Mouse (Mus musculus): Measurements from ENCODE around the gene Fam20a. TPM values are rescaled to one million over a fixed set of nuclear protein-coding genes. Genes with fewer than 3 reads are reported as not detected.

The Fam20a gene
- polyA plus RNA-seq, 1 experiment from 2014 or later = 1.2 TPM

DNA sequence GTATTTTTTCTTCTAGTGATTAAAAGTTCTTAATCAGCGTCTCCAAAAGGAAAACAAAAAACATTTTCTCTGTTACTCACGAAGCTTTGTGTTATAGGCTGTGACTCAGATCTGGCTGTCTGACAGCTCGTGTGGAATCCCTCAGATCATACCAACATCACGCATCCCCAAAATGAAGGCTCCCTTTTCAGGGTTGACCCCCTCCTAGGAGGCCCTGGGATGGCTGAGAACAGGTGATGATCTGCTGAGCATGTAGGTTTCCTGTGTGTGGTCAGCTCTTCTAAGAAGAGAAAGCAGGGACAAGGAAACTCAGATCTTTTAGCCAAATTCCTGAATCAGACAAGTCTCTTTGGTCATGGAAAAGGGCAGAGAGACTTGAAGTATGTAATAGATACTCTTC is 23.1 kb upstream of the Fam20a start:
- no peak overlapping the region for H3K27ac ChIP-seq (ENCODE audit: low read length)
- H3K9ac ChIP-seq (replicated peaks; ENCODE audit: low read depth, low read length) = no peak overlapping the region
- WGBS = 80% methylated on average over 4 of the region's 4 CpGs
- no peaks in the 10 kb centered on the region for H3K4me1 ChIP-seq (ENCODE audit: control insufficient read depth, insufficient read depth, low read length)
- H3K27me3 ChIP-seq (ENCODE audit: control insufficient read depth, insufficient read depth, low read length) = no peaks in the 10 kb centered on the region
- no peak overlapping the region for H3K4me3 ChIP-seq (ENCODE audit: low read depth, low read length)
- H3K36me3 ChIP-seq (ENCODE audit: control insufficient read depth, insufficient read depth, low read length) = no peaks in the 10 kb centered on the region
- H3K9me3 ChIP-seq (ENCODE audit: control insufficient read depth, low read depth, low read length) = no peaks in the 10 kb centered on the region
- no peak for ATAC-seq (ENCODE audit: insufficient number of reproducible peaks, insufficient read depth, low FRiP score, low read depth)
- H3K4me2 ChIP-seq (replicated peaks; ENCODE audit: low read depth, low read length) = no peak overlapping the region

DNA sequence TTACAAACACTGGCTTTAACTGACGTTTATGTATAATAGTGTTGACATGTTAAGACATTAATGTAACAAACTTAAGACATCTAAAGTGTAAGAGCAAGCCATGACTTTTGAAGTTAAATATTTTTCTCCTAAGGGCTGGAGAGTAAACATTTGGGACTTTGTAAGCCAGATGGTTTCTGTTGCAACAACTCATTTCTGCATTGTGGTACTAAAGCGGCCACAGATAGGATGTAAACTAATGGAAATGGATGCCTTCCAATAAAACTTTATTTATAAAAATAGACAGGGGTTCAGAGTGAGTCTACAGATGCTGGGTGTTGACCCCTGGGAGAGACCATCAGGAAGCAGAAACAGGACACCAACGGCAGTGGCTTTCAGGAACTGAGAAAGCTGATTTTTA is 15.9 kb upstream of the Fam20a start:
- H3K27me3 ChIP-seq (ENCODE audit: control insufficient read depth, insufficient read depth, low read length) = no peaks in the 10 kb centered on the region
- no peak overlapping the region for H3K27ac ChIP-seq (ENCODE audit: low read length)
- no peak overlapping the region for H3K4me3 ChIP-seq (ENCODE audit: low read depth, low read length)
- H3K36me3 ChIP-seq (ENCODE audit: control insufficient read depth, insufficient read depth, low read length) = no peaks in the 10 kb centered on the region
- H3K4me2 ChIP-seq (replicated peaks; ENCODE audit: low read depth, low read length) = no peak overlapping the region
- ATAC-seq (ENCODE audit: insufficient number of reproducible peaks, insufficient read depth, low FRiP score, low read depth) = no peak
- no peaks in the 10 kb centered on the region for H3K4me1 ChIP-seq (ENCODE audit: control insufficient read depth, insufficient read depth, low read length)
- no peaks in the 10 kb centered on the region for H3K9me3 ChIP-seq (ENCODE audit: control insufficient read depth, low read depth, low read length)
- WGBS = 24% methylated on average over 3 of the region's 3 CpGs
- no peak overlapping the region for H3K9ac ChIP-seq (replicated peaks; ENCODE audit: low read depth, low read length)

DNA sequence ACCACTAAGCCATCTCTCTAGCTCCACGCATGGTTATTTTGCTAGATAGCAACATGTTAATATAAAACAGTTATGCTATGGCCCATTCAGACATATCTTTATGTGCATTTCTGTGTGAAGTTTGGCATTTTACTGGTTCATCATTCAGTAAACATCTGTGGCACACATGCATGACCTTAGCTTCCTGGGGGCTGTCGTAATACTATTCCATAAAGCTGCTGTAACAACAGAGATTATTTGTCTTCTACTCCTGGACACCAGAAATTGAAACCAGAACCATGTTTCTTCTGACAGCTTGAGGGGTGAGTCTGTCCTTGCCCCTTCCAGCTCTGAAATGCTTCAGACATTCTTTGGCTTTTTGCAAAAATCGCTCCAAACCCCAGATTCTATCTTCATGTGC is 14.3 kb upstream of the Fam20a start:
- Histone ChIP-seq H3K9me3 (ENCODE audit: control insufficient read depth, low read depth, low read length) (no peaks in the 10 kb centered on the region), H3K4me3 (ENCODE audit: low read depth, low read length) (no peak overlapping the region), H3K27me3 (ENCODE audit: control insufficient read depth, insufficient read depth, low read length) (no peaks in the 10 kb centered on the region), H3K9ac (replicated peaks; ENCODE audit: low read depth, low read length) (no peak overlapping the region), H3K4me2 (replicated peaks; ENCODE audit: low read depth, low read length) (no peak overlapping the region), H3K27ac (ENCODE audit: low read length) (no peak overlapping the region), H3K4me1 (ENCODE audit: control insufficient read depth, insufficient read depth, low read length) (no peaks in the 10 kb centered on the region), H3K36me3 (ENCODE audit: control insufficient read depth, insufficient read depth, low read length) (no peaks in the 10 kb centered on the region)
- ATAC-seq (ENCODE audit: insufficient number of reproducible peaks, insufficient read depth, low FRiP score, low read depth) = no peak
- WGBS = 71% methylated on average over 3 of the region's 3 CpGs

DNA sequence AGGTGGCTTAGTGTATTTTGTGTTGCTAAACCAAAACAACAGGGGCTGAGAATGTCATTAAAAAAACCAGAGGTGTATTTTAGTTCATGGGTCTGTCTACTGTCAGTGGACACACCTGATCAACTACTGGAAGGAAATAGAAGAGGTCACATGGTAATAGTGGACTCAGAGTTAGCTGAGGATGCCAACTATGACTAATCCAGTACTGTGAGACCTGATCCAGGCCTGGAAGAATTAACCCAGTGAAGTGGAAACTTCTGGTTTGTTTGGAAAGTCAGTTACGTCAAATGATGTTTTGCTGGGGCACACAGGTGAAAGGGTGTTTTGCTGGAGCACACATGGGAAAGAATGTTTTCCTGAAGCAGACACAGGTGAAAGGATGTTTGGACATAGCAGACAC is 12.3 kb upstream of the Fam20a start:
- Histone ChIP-seq H3K9me3 (ENCODE audit: control insufficient read depth, low read depth, low read length) (no peaks in the 10 kb centered on the region), H3K27me3 (ENCODE audit: control insufficient read depth, insufficient read depth, low read length) (no peaks in the 10 kb centered on the region), H3K36me3 (ENCODE audit: control insufficient read depth, insufficient read depth, low read length) (no peaks in the 10 kb centered on the region), H3K4me1 (ENCODE audit: control insufficient read depth, insufficient read depth, low read length) (no peaks in the 10 kb centered on the region), H3K9ac (replicated peaks; ENCODE audit: low read depth, low read length) (no peak overlapping the region), H3K27ac (ENCODE audit: low read length) (no peak overlapping the region), H3K4me3 (ENCODE audit: low read depth, low read length) (no peak overlapping the region), H3K4me2 (replicated peaks; ENCODE audit: low read depth, low read length) (no peak overlapping the region)
- ATAC-seq (ENCODE audit: insufficient number of reproducible peaks, insufficient read depth, low FRiP score, low read depth) = no peak
- WGBS = 88% methylated on average over 1 of the region's 1 CpGs

DNA sequence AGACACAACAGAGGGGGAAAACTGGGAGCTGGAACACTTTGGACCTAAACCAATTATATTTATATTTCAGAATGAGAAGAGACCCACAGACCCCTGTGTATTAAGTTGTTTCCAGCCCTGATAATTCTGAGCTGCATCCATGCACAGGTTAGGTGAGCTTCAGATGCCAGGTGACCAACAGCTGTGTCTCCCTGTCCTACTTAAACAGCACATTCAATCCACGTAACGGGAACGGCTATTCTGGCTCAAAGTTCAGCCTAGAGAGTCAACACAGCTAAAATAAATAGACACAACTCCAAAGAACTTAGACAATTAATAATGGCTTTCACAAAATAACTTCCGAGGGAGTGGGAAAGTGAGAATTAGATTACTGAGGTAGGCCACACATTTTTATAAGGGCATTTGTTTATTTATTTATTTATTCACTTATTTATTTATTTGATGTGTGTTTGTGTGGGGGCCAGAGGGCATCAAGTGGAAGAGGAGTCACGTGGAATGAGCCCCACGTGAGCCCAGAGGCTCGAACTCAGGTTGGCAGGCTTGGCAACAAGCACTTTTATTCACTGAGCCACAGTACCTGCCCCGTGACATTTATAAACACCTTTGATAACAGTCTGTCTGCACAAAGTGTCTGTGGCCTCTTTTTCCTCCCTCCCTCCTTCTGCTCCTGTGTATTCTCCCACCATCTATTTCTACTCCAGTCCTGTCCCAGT is 10.8 kb upstream of the Fam20a start:
- 50% methylated on average over 8 of the region's 8 CpGs for WGBS

DNA sequence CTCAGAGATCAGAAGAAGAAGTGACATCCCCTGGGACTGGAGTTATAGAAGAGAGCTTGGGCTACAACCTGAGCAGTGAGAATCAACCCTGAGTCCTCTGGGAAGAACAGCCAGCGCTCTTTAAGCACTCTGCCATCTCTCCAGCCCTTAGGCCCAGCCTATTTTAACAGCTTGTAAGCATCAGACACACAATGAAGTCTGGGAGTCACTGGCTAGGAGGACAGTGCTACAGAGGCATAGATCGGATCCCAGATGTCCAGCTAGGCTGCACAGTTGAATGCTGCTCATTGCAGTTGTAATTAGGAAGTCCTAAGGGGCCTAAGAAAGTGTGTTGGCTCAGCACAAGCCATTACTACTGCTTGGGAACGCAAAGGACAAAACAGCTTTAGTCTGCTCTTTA is 6.3 kb upstream of the Fam20a start:
- no peaks in the 10 kb centered on the region for H3K4me1 ChIP-seq (ENCODE audit: control insufficient read depth, insufficient read depth, low read length)
- H3K4me3 ChIP-seq (ENCODE audit: low read depth, low read length) = no peak overlapping the region
- H3K9me3 ChIP-seq (ENCODE audit: control insufficient read depth, low read depth, low read length) = no peaks in the 10 kb centered on the region
- no peak for ATAC-seq (ENCODE audit: insufficient number of reproducible peaks, insufficient read depth, low FRiP score, low read depth)
- no peaks in the 10 kb centered on the region for H3K27me3 ChIP-seq (ENCODE audit: control insufficient read depth, insufficient read depth, low read length)
- H3K27ac ChIP-seq (ENCODE audit: low read length) = no peak overlapping the region
- H3K4me2 ChIP-seq (replicated peaks; ENCODE audit: low read depth, low read length) = no peak overlapping the region
- 73% methylated on average over 3 of the region's 3 CpGs for WGBS
- no peaks in the 10 kb centered on the region for H3K36me3 ChIP-seq (ENCODE audit: control insufficient read depth, insufficient read depth, low read length)
- no peak overlapping the region for H3K9ac ChIP-seq (replicated peaks; ENCODE audit: low read depth, low read length)

More for the DNA sequence above, 10.8 kb upstream of the Fam20a start:
- Histone ChIP-seq H3K27ac (ENCODE audit: low read length) (no peak overlapping the region), H3K9ac (replicated peaks; ENCODE audit: low read depth, low read length) (no peak overlapping the region), H3K9me3 (ENCODE audit: control insufficient read depth, low read depth, low read length) (no peaks in the 10 kb centered on the region), H3K4me1 (ENCODE audit: control insufficient read depth, insufficient read depth, low read length) (no peaks in the 10 kb centered on the region), H3K4me2 (replicated peaks; ENCODE audit: low read depth, low read length) (no peak overlapping the region), H3K36me3 (ENCODE audit: control insufficient read depth, insufficient read depth, low read length) (no peaks in the 10 kb centered on the region), H3K4me3 (ENCODE audit: low read depth, low read length) (no peak overlapping the region), H3K27me3 (ENCODE audit: control insufficient read depth, insufficient read depth, low read length) (no peaks in the 10 kb centered on the region)
- no peak for ATAC-seq (ENCODE audit: insufficient number of reproducible peaks, insufficient read depth, low FRiP score, low read depth)

DNA sequence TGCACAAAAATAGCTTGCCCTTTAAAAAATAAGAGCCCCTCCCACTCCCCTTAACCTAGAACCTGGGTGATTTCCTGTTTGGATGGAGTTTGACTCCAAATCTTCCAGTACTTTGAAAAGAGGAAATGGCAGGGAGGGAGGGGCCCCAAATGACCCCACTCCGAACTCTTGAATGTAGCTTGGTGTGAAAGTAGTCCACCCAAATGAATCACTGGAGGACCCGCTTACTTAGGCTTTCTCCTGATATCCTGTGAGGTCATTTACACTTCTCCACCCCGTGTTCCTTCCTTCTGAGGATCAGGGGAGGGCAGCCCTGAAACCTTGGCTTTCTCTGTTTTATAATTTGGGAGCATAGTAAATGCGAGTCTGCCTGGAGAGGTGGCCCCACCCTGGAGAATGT is 632 bp upstream of the Fam20a start:
- Histone ChIP-seq H3K9ac (replicated peaks; ENCODE audit: low read depth, low read length) (no peak overlapping the region), H3K36me3 (ENCODE audit: control insufficient read depth, insufficient read depth, low read length) (no peaks in the 10 kb centered on the region), H3K9me3 (ENCODE audit: control insufficient read depth, low read depth, low read length) (no peaks in the 10 kb centered on the region), H3K27ac (ENCODE audit: low read length) (no peak overlapping the region), H3K4me1 (ENCODE audit: control insufficient read depth, insufficient read depth, low read length) (peaks cover 15% of the 10 kb centered on the region; the same call in 1 of the 2 replicates), H3K4me2 (replicated peaks; ENCODE audit: low read depth, low read length) (no peak overlapping the region), H3K27me3 (ENCODE audit: control insufficient read depth, insufficient read depth, low read length) (no peaks in the 10 kb centered on the region), H3K4me3 (ENCODE audit: low read depth, low read length) (no peak overlapping the region)
- WGBS = 31% methylated on average over 4 of the region's 4 CpGs
- ATAC-seq (ENCODE audit: insufficient number of reproducible peaks, insufficient read depth, low FRiP score, low read depth) = no peak

DNA sequence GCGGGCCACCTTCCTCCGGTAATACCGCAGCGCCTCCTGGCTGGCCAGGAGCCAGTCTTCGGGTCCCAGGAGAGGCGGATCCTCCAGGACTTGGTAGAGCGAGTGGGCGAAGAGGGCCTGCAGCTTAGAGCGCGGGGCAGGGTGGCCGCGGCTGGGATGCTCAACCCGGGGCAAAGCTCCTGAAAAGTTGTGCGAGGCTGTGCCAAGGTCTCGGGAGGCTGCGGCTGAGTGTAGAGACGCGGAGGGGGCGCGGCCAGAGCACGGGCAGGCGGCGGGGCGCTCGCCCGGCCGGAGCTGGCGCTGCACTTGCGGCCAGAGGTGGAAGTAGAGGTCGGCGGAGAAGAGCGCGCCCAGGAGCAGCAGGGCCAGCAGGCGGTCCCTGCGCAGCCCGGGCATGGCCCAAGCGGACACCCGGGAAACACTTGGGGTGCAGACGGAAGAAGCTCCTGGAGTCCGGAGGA is 729 bp downstream of the Fam20a start:
- H3K4me2 ChIP-seq (replicated peaks; ENCODE audit: low read depth, low read length) = peak overlapping the region; percentile 91
- H3K36me3 ChIP-seq (ENCODE audit: control insufficient read depth, insufficient read depth, low read length) = no peaks in the 10 kb centered on the region
- peak; percentile 44 for ATAC-seq (ENCODE audit: insufficient number of reproducible peaks, insufficient read depth, low FRiP score, low read depth)
- no peaks in the 10 kb centered on the region for H3K9me3 ChIP-seq (ENCODE audit: control insufficient read depth, low read depth, low read length)
- peak overlapping the region; percentile 23; the same call in 1 of the 2 replicates for H3K27ac ChIP-seq (ENCODE audit: low read length)
- H3K4me3 ChIP-seq (ENCODE audit: low read depth, low read length) = peak overlapping the region; percentile 40
- H3K9ac ChIP-seq (replicated peaks; ENCODE audit: low read depth, low read length) = 0 out of 2 replicates have a peak overlapping the region, but pooled peaks have one; percentile 28
- 2% methylated on average over 40 of the region's 40 CpGs for WGBS
- peaks cover 15% of the 10 kb centered on the region; the same call in 1 of the 2 replicates for H3K4me1 ChIP-seq (ENCODE audit: control insufficient read depth, insufficient read depth, low read length)
- no peaks in the 10 kb centered on the region for H3K27me3 ChIP-seq (ENCODE audit: control insufficient read depth, insufficient read depth, low read length)

Measured in stomach, embryonic 14.5 days (tissue).